Mouse (Mus musculus): ENCODE measurements around the gene Gnai1. TPM values are rescaled to one million over a fixed set of nuclear protein-coding genes. Genes with fewer than 3 reads are reported as not detected.

Gene Gnai1
- total RNA-seq, 2 experiments from 2014 or later, result 18.9 to 20.6 TPM

- no peak for DNase-seq
These were observed 72.1 kb downstream of the Gnai1 start for GRCm38 (mm10) chr5:18288079-18288478.

DNA sequence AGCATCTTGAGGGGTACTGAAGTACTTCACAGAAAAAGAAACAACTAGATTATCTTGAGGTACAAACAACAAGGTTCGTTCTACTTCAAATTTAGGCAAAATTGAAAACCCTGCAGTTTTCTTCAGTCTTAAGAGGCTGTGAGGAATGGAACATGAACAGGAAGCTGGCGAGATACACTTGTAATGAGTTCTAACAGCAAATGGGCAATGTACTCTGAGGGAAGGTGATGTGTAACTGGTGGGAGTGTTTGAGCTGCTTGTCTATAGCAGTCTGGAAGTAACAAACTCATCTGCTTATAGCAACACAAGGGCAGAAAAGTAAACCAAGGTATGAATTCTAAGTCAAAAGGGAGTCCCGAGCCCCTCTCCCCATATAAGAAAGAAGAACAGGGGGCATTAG lies 78.1 kb downstream of the Gnai1 start:
- no peak for DNase-seq

- DNase-seq, result no peak
These were observed 85.7 kb downstream of the Gnai1 start for GRCm38 (mm10) chr5:18274352-18274940.

GRCm38 (mm10) chr5:18273291-18274284 lies 86.6 kb downstream of the Gnai1 start:
- DNase-seq, result no peak

DNA sequence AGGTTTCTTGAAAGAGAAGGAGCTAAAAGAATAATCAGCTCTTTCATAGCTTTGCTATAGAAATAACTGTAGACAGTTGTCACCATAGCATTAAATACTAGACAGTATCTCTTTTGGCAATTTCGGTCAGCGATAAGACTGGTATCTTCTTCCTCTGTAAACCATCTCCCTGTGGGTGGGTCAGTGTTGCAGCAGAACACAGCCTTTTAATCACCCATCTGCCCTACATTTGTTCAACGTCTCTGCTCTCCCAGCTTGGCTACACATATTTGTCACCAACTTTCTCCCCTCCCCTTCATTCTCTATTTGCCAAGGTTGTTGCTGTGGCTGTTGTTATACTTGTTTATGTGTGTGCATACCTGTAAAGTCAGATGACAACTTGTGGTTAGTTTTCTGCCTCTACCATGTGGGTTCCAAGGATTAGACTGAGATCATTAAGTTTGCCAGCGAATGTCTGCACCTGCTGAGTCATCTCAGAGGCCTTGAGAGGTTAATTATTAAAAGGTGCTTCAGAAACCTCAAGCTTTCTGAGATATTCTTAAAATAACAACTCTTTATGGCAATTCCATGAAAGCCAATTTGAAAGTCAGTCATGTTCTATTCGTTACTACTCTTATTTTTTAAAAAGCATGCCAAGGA lies 109.7 kb downstream of the Gnai1 start:
- DNase-seq, result no peak

- no peak for DNase-seq
These were observed 111.0 kb downstream of the Gnai1 start for GRCm38 (mm10) chr5:18249132-18249531.

GRCm38 (mm10) chr5:18229396-18229795 lies 130.8 kb downstream of the Gnai1 start:
- no peak for DNase-seq

GRCm38 (mm10) chr5:18228866-18229265 lies 131.3 kb downstream of the Gnai1 start:
- DNase-seq, result no peak

GRCm38 (mm10) chr5:18220873-18221272 lies 139.3 kb downstream of the Gnai1 start:
- peak; percentile 9 for DNase-seq

GRCm38 (mm10) chr5:18218292-18218691 lies 141.9 kb downstream of the Gnai1 start:
- DNase-seq, result no peak

DNA sequence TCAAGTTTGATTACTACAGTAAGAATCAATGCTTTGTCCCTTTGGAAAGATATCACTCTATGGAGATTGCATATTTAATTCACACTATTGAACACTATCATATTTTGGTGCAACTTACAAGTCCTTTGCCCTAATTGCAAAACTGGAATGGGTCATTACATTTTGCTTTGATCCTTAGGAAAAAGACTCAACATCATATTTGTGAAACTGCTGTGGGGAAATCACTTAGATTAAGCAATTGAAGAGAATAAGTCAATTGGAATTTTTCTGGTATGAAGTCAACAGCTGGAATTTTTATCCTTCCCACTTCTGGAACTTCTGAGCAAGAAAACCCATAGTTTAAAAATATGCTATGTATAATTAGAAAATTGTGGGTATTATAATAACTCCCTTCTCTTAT lies 142.3 kb downstream of the Gnai1 start:
- DNase-seq, result no peak

All from heart, postnatal 4 days (tissue).